ENCODE assay signal across 26 mouse cellular contexts in the genomic region with DNA sequence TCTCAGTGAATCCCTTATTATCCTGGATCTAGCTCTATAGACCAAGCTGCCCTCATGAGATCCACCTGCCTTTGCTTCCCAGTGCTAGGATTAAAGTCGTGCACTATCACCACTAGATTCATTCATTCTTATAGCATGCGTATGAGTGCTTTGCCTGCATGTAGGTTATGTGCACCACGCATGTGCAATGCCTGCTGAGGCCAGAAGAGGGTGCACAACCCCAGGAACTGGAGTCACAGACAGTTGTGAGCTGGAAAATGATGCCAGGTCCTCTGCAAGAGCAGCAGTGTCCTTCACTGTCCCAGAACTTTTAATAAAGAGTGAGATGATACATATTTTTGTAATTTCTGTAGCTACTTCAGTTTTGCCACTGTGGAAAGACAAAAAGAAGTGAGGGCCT. TPM values are rescaled to one million over a fixed set of nuclear protein-coding genes. Genes with fewer than 3 reads are reported as not detected.
DNase-seq lines count a peak whose midpoint lies in the region; ATAC-seq and TF ChIP-seq lines count a peak whose summit lies in the region.
"Had no signal": no experiment of that assay in that cellular context is flagged by ENCODE, and none has a peak within 500 bp of the region (broad histone marks: within the 10 kb centered on the region; RNA-seq: fewer than 3 reads in every experiment).

No protein-coding gene starts in this region.

- no peaks in the 10 kb centered on the region for H3K27me3 ChIP-seq in liver, adult 2 months (ENCODE audit: control insufficient read depth, insufficient read depth, low read length)
- no peaks in the 10 kb centered on the region for H3K27me3 ChIP-seq in liver, embryonic 11.5 days (replicated peaks; ENCODE audit: control insufficient read depth, insufficient read depth, low read length)
- H3K27me3 ChIP-seq in CH12.LX (replicated peaks) (no peaks in the 10 kb centered on the region), Patski (peaks cover 12% of the 10 kb centered on the region)
- H3K27me3 ChIP-seq: embryonic facial prominence, embryonic 13.5 days; forebrain, embryonic 15.5 days; kidney, embryonic 15.5 days; neural tube, embryonic 12.5 days had no signal

- no peak for ATAC-seq in liver, embryonic 11.5 days (replicated peaks; ENCODE audit: low FRiP score)
- no peak for ATAC-seq in Patski
- ATAC-seq: forebrain, embryonic 15.5 days had no signal

- H3K79me2 ChIP-seq in liver, adult 2 months (ENCODE audit: control insufficient read depth, insufficient read depth, low read length): no peaks in the 10 kb centered on the region
- no peaks in the 10 kb centered on the region for H3K79me2 ChIP-seq in CH12.LX (replicated peaks; ENCODE audit: control insufficient read depth, extremely low read depth, insufficient read depth, poor library complexity, severe bottlenecking)

- intact Hi-C loops in gastrocnemius, adult 2 months (cut with DNase I): no loop called here

- H3K27ac ChIP-seq in liver, adult 2 months (replicated peaks; ENCODE audit: insufficient read depth, low read depth, low read length): no peak overlapping the region
- no peak overlapping the region for H3K27ac ChIP-seq in liver, embryonic 11.5 days (ENCODE audit: low read depth, low read length)
- no peak overlapping the region for H3K27ac ChIP-seq in CH12.LX (ENCODE audit: insufficient read depth, low read depth)
- no peak overlapping the region for H3K27ac ChIP-seq in gastrocnemius, adult 2 months
- H3K27ac ChIP-seq: embryonic facial prominence, embryonic 13.5 days; forebrain, embryonic 15.5 days; heart, embryonic 10.5 days; kidney, embryonic 15.5 days; macrophage; neural tube, embryonic 12.5 days had no signal

- H3K4me2 ChIP-seq in liver, embryonic 11.5 days: no peak overlapping the region
- no peak overlapping the region for H3K4me2 ChIP-seq in CH12.LX (ENCODE audit: insufficient read depth, low read depth, poor library complexity, severe bottlenecking)
- H3K4me2 ChIP-seq: embryonic facial prominence, embryonic 13.5 days; forebrain, embryonic 15.5 days; kidney, embryonic 15.5 days; lung, embryonic 14.5 days; midbrain, embryonic 11.5 days; neural tube, embryonic 12.5 days had no signal

- TF ChIP-seq POLR2A in liver, adult 2 months (IDR thresholded peaks at IDR 0.05; ENCODE audit: extremely low read depth, insufficient read depth, low read length): no peak
- no peak for TF ChIP-seq POLR2A in CH12.LX (IDR thresholded peaks at IDR 0.05; ENCODE audit: low read depth, low read length)

- in situ Hi-C loops in CH12.LX (cut with MboI; ENCODE audit: low pct_ligation_motif_present, low pct_unique_long_range_greater_than_20kb, low sequenced_read_pairs): no loop called here
- in situ Hi-C loops in Patski (cut with MboI; ENCODE audit: low pct_unique_long_range_greater_than_20kb): loop anchor here (5.0 to 25.0 kb wide), 3 partner anchors 88 to 168 kb away; partner anchors contain the start of gene Olfr1344

- H3K4me1 ChIP-seq in liver, adult 2 months (ENCODE audit: control insufficient read depth, insufficient read depth, low read length): no peaks in the 10 kb centered on the region
- H3K4me1 ChIP-seq in liver, embryonic 11.5 days (replicated peaks; ENCODE audit: control insufficient read depth, insufficient read depth, low read length): no peaks in the 10 kb centered on the region
- no peaks in the 10 kb centered on the region for H3K4me1 ChIP-seq in CH12.LX (ENCODE audit: control insufficient read depth in 1 of 2, insufficient read depth in 2 of 2)
- H3K4me1 ChIP-seq: embryonic facial prominence, embryonic 13.5 days; forebrain, embryonic 15.5 days; heart, embryonic 10.5 days; kidney, embryonic 15.5 days; neural tube, embryonic 12.5 days had no signal

- H3K36me3 ChIP-seq in liver, adult 2 months (ENCODE audit: control insufficient read depth, insufficient read depth, low read length): no peaks in the 10 kb centered on the region
- H3K36me3 ChIP-seq in liver, embryonic 11.5 days (ENCODE audit: control insufficient read depth, insufficient read depth, low read length): no peaks in the 10 kb centered on the region
- no peaks in the 10 kb centered on the region for H3K36me3 ChIP-seq in CH12.LX (replicated peaks in 1 of 2; ENCODE audit: control insufficient read depth in 1 of 2, insufficient read depth in 1 of 2, low read length in 1 of 2)
- H3K36me3 ChIP-seq: embryonic facial prominence, embryonic 13.5 days; forebrain, embryonic 15.5 days; heart, embryonic 10.5 days; kidney, embryonic 15.5 days; neural tube, embryonic 12.5 days had no signal

- TF ChIP-seq CTCF in liver, adult 2 months (IDR thresholded peaks at IDR 0.05; ENCODE audit: low read depth, low read length): peak; percentile 27; the same call in 1 of the 2 replicates
- TF ChIP-seq CTCF in CH12.LX (conservative IDR thresholded peaks at IDR 0.05 in 1 of 2, IDR thresholded peaks at IDR 0.05 in 1 of 2; ENCODE audit: low read depth in 2 of 2, low read length in 2 of 2) (peak in 1 of 2 experiments; percentile 27; a peak in 1 of 4 replicates), Patski (IDR thresholded peaks at IDR 0.05) (peak; percentile 28)
- no peak for TF ChIP-seq CTCF in gastrocnemius, adult 2 months (IDR thresholded peaks at IDR 0.05)

- 0 out of 2 replicates have a peak, but pooled peaks cover 3% of the 10 kb centered on the region for H3K9me3 ChIP-seq in liver, embryonic 11.5 days (ENCODE audit: control insufficient read depth, low read length)
- peaks cover 64% of the 10 kb centered on the region for H3K9me3 ChIP-seq in CH12.LX (replicated peaks; ENCODE audit: low read length)
- H3K9me3 ChIP-seq: kidney, embryonic 15.5 days had no signal

- dilution Hi-C loops in CH12.LX (cut with MboI; ENCODE audit: extremely low pct_ligation_motif_present, extremely low pct_unique_long_range_greater_than_20kb, low sequenced_read_pairs): no loop called here

- no peak overlapping the region for H3K9ac ChIP-seq in liver, adult 2 months (ENCODE audit: low read depth, low read length)
- no peak overlapping the region for H3K9ac ChIP-seq in liver, embryonic 11.5 days (ENCODE audit: low read depth, low read length)
- H3K9ac ChIP-seq in CH12.LX (ENCODE audit: insufficient read depth, low read depth): no peak overlapping the region
- H3K9ac ChIP-seq: embryonic facial prominence, embryonic 13.5 days; forebrain, embryonic 15.5 days; kidney, embryonic 15.5 days; lung, embryonic 14.5 days; neural tube, embryonic 12.5 days had no signal

- no peak; the same call in 1 of the 2 replicates for TF ChIP-seq RAD21 in CH12.LX (IDR thresholded peaks at IDR 0.05; ENCODE audit: low read depth, low read length)

- no peak for TF ChIP-seq EP300 in CH12.LX (IDR thresholded peaks at IDR 0.05; ENCODE audit: low read length)

- POLR2A ChIA-PET in Patski (lab: Charles Lee): no interaction called here

- DNase-seq in liver, adult 2 months (ENCODE audit: extremely low read depth, low read depth, low spot score): peak; percentile 1
- DNase-seq in liver, embryonic 11.5 days (ENCODE audit: low spot score): no peak
- DNase-seq in 416B (ENCODE audit: low read depth) (peak; percentile 4), CH12.LX (ENCODE audit: extremely low read depth) (peak; percentile 1), Patski (ENCODE audit: low read depth, low spot score) (no peak)
- DNase-seq in left cerebral cortex, adult 11 months (ENCODE audit: low spot score): no peak
- DNase-seq in kidney, adult 18-20 months: no peak
- DNase-seq in gastrocnemius, adult 2 months: no peak
- DNase-seq: gastrocnemius, postnatal 36 days; heart, postnatal 10 days; lung, embryonic 14.5 days; right cerebral cortex, postnatal 4 days had no signal

- WGBS in liver, adult 2 months: 60% methylated on average over 3 of the region's 3 CpGs
- 57% methylated on average over 3 of the region's 3 CpGs for WGBS in liver, embryonic 11.5 days

- no peak overlapping the region for H3K4me3 ChIP-seq in liver, adult 2 months (ENCODE audit: insufficient read depth, low read depth, low read length)
- H3K4me3 ChIP-seq in liver, embryonic 11.5 days (ENCODE audit: low read depth, low read length): no peak overlapping the region
- H3K4me3 ChIP-seq in CH12.LX (replicated peaks in 1 of 3; ENCODE audit: low read depth in 2 of 3, low read length in 2 of 3, poor library complexity in 1 of 3): no peak overlapping the region
- no peak overlapping the region for H3K4me3 ChIP-seq in gastrocnemius, adult 2 months
- H3K4me3 ChIP-seq: embryonic facial prominence, embryonic 13.5 days; forebrain, embryonic 15.5 days; heart, embryonic 10.5 days; kidney, embryonic 15.5 days; neural tube, embryonic 12.5 days had no signal

- CTCF ChIA-PET in Patski (lab: Charles Lee): interaction anchor here (1.3 to 1.6 kb wide), 3 partner anchors 11 to 90 kb away, joined by 4 to 9 read pairs (median 5); no protein-coding TSS in a partner anchor

RNA-seq across cellular contexts. Expression of gene Olfr1349, which starts 2.3 kb away (rescaled TPM):
- not detected in 2 replicates for total RNA-seq in liver, adult 2 months (2014; rRNA removed)
- polyA plus RNA-seq in liver, adult 2 months (2012; rRNA removed): not detected in 2 replicates
- not detected in 2 replicates for polyA plus RNA-seq in liver, embryonic 11.5 days (2014; fragmentation: Nextera tagmentation; extraction: Ambion mirVana)
- total RNA-seq in CH12.LX (2012; rRNA removed): not detected in 2 replicates
- not detected in 2 replicates for total RNA-seq in CH12.LX (2014; rRNA removed)
- not detected in 2 replicates for polyA plus RNA-seq in CH12.LX (2012; ENCODE audit: insufficient read length, low read depth)
- not detected for polyA plus RNA-seq in Patski (2021)
- not detected for total RNA-seq in gastrocnemius, adult 2 months (2021)
- total RNA-seq: gastrocnemius, postnatal 36 days; heart, postnatal 10 days; layer of hippocampus, postnatal 25 days; left cerebral cortex, postnatal 25 days had no signal
- polyA plus RNA-seq: embryonic facial prominence, embryonic 13.5 days; forebrain, embryonic 15.5 days; heart, embryonic 10.5 days; hindbrain, embryonic 11.5 days; intestine, embryonic 14.5 days; kidney, embryonic 15.5 days; large intestine, adult 2 months; lung, embryonic 14.5 days; macrophage; midbrain, embryonic 11.5 days; neural tube, embryonic 12.5 days had no signal

RNA-seq across cellular contexts. Expression of gene Olfr1348, which starts 16.5 kb away (rescaled TPM):
- not detected in 2 replicates for total RNA-seq in liver, adult 2 months (2014; rRNA removed)
- not detected in 2 replicates for polyA plus RNA-seq in liver, adult 2 months (2012; rRNA removed)
- not detected in 2 replicates for polyA plus RNA-seq in liver, embryonic 11.5 days (2014; fragmentation: Nextera tagmentation; extraction: Ambion mirVana)
- total RNA-seq in CH12.LX (2012; rRNA removed) (not detected in 2 replicates), CH12.LX (2014; rRNA removed) (not detected in 2 replicates)
- polyA plus RNA-seq in CH12.LX (2012; ENCODE audit: insufficient read length, low read depth) (not detected in 2 replicates), Patski (2021) (not detected)
- not detected for total RNA-seq in gastrocnemius, adult 2 months (2021)
- total RNA-seq: gastrocnemius, postnatal 36 days; heart, postnatal 10 days; layer of hippocampus, postnatal 25 days; left cerebral cortex, postnatal 25 days had no signal
- polyA plus RNA-seq: brain, embryonic 14.5 days; embryonic facial prominence, embryonic 13.5 days; forebrain, embryonic 15.5 days; heart, embryonic 10.5 days; hindbrain, embryonic 11.5 days; intestine, embryonic 14.5 days; kidney, embryonic 15.5 days; large intestine, adult 2 months; limb, embryonic 14.5 days; lung, embryonic 14.5 days; macrophage; midbrain, embryonic 11.5 days; neural tube, embryonic 12.5 days had no signal

RNA-seq across cellular contexts. Expression of gene Olfr1347, which starts 25.4 kb away (rescaled TPM):
- not detected in 2 replicates for total RNA-seq in liver, adult 2 months (2014; rRNA removed)
- not detected in 2 replicates for polyA plus RNA-seq in liver, adult 2 months (2012; rRNA removed)
- polyA plus RNA-seq in liver, embryonic 11.5 days (2014; fragmentation: Nextera tagmentation; extraction: Ambion mirVana): not detected in 2 replicates
- total RNA-seq in CH12.LX (2012; rRNA removed) (not detected in 2 replicates), CH12.LX (2014; rRNA removed) (not detected in 2 replicates)
- polyA plus RNA-seq in CH12.LX (2012; ENCODE audit: insufficient read length, low read depth) (not detected in 2 replicates), Patski (2021) (not detected)
- not detected for total RNA-seq in gastrocnemius, adult 2 months (2021)
- total RNA-seq: gastrocnemius, postnatal 36 days; heart, postnatal 10 days; layer of hippocampus, postnatal 25 days; left cerebral cortex, postnatal 25 days had no signal
- polyA plus RNA-seq: brain, embryonic 14.5 days; embryonic facial prominence, embryonic 13.5 days; forebrain, embryonic 15.5 days; heart, embryonic 10.5 days; hindbrain, embryonic 11.5 days; intestine, embryonic 14.5 days; kidney, embryonic 15.5 days; large intestine, adult 2 months; lung, embryonic 14.5 days; macrophage; midbrain, embryonic 11.5 days; neural tube, embryonic 12.5 days had no signal

RNA-seq across cellular contexts. Expression of gene Olfr5, which starts 38.3 kb away (rescaled TPM):
- not detected in 2 replicates for total RNA-seq in liver, adult 2 months (2014; rRNA removed)
- not detected in 2 replicates for polyA plus RNA-seq in liver, adult 2 months (2012; rRNA removed)
- polyA plus RNA-seq in liver, embryonic 11.5 days (2014; fragmentation: Nextera tagmentation; extraction: Ambion mirVana): not detected in 2 replicates
- total RNA-seq in CH12.LX (2012; rRNA removed) (not detected in 2 replicates), CH12.LX (2014; rRNA removed) (not detected in 2 replicates)
- polyA plus RNA-seq in CH12.LX (2012; ENCODE audit: insufficient read length, low read depth) (not detected in 2 replicates), Patski (2021) (not detected)
- not detected for total RNA-seq in gastrocnemius, adult 2 months (2021)
- total RNA-seq: gastrocnemius, postnatal 36 days; heart, postnatal 10 days; layer of hippocampus, postnatal 25 days; left cerebral cortex, postnatal 25 days had no signal
- polyA plus RNA-seq: brain, embryonic 14.5 days; embryonic facial prominence, embryonic 13.5 days; forebrain, embryonic 15.5 days; heart, embryonic 10.5 days; hindbrain, embryonic 11.5 days; intestine, embryonic 14.5 days; kidney, embryonic 15.5 days; large intestine, adult 2 months; limb, embryonic 14.5 days; lung, embryonic 14.5 days; macrophage; midbrain, embryonic 11.5 days; neural tube, embryonic 12.5 days had no signal

RNA-seq across cellular contexts. Expression of gene Olfr1350, which starts 39.6 kb away (rescaled TPM):
- total RNA-seq in liver, adult 2 months (2014; rRNA removed): not detected in 2 replicates
- polyA plus RNA-seq in liver, adult 2 months (2012; rRNA removed): not detected in 2 replicates
- polyA plus RNA-seq in liver, embryonic 11.5 days (2014; fragmentation: Nextera tagmentation; extraction: Ambion mirVana): not detected in 2 replicates
- not detected in 2 replicates for total RNA-seq in CH12.LX (2012; rRNA removed)
- not detected in 2 replicates for total RNA-seq in CH12.LX (2014; rRNA removed)
- not detected in 2 replicates for polyA plus RNA-seq in CH12.LX (2012; ENCODE audit: insufficient read length, low read depth)
- polyA plus RNA-seq in Patski (2021): not detected
- total RNA-seq in gastrocnemius, adult 2 months (2021): not detected
- total RNA-seq: gastrocnemius, postnatal 36 days; heart, postnatal 10 days; layer of hippocampus, postnatal 25 days; left cerebral cortex, postnatal 25 days had no signal
- polyA plus RNA-seq: brain, embryonic 14.5 days; embryonic facial prominence, embryonic 13.5 days; forebrain, embryonic 15.5 days; heart, embryonic 10.5 days; hindbrain, embryonic 11.5 days; intestine, embryonic 14.5 days; kidney, embryonic 15.5 days; large intestine, adult 2 months; limb, embryonic 14.5 days; lung, embryonic 14.5 days; macrophage; midbrain, embryonic 11.5 days; neural tube, embryonic 12.5 days had no signal

Comparison
In these comparisons a context has a peak if more than half of its experiments do, and no peak if none do; other contexts are left out.
1. DNase-seq: peak in liver, adult 2 months (single experiment), 416B (single experiment) and CH12.LX (single experiment); none in liver, embryonic 11.5 days (single experiment), Patski (single experiment), left cerebral cortex, adult 11 months (single experiment), kidney, adult 18-20 months (single experiment) and gastrocnemius, adult 2 months (single experiment).